Mouse (Mus musculus) layer of hippocampus, adult 2 months (tissue): ENCODE measurements around the gene Sox18. TPM values are rescaled to one million over a fixed set of nuclear protein-coding genes. Genes with fewer than 3 reads are reported as not detected.

ENCODE experiments used
- DNase-seq, 2 experiments: peaks; one replicate each; pipeline ENCODE4 v3.0.0; 2022; ENCODE audit warnings: low spot score in 2 of 2
- H3K27ac ChIP-seq: fragments of 200-600 bp; 2 replicates; pipeline ENCODE4 v1.8.1; 2022
- H3K4me3 ChIP-seq: fragments of 200-600 bp; 2 replicates; pipeline ENCODE4 v1.8.1; 2022; ENCODE audit warnings: mild to moderate bottlenecking
- CTCF ChIP-seq: fragments of 200-600 bp; conservative IDR thresholded peaks from 2 replicates; pipeline ENCODE4 v1.8.1; 2022; ENCODE audit warnings: antibody characterized with exemption, mild to moderate bottlenecking, moderate library complexity
- total RNA-seq, 2 experiments: library from RNA; stranded (reverse); gene quantifications; 2 replicates each; pipeline ENCODE4 v1.2.3; 2021

The Sox18 gene
- total RNA-seq, 2 experiments from 2014 or later: 11.6 to 14.1 TPM

DNA sequence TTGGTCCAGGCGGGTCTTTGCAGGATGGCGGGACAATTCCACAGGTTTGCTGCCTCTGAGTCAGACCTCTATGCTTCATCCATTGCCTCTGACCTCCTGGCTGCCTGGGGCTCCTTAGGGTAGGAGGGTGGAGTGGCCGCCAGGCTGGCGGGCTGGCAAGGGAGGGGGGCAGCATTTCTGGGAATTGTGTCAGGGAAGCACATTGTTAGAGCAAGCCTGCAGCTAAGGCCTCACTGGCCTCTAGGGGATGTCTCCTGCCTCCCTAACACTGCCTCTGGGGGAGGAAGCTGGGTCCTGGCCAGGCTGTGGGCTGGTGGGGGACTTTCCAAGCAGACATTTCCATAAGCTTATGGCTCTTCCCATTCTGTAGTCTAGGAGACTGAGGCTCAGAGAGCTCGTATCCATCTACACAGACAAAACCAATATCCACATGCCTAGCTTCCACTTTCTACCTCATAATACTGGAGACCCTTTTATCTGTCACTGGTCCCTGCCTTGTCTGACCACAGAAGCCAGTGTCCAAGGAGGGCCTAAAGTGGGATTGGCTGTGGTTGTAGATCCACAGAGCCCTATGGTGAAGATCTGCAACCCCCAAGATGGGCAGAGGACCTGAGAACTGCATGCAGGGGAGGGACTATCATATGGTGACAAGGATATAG is 5.8 kb upstream of the Sox18 start:
- peak; percentile 62 for TF ChIP-seq CTCF
- H3K27ac ChIP-seq: peak overlapping the region; percentile 84
- H3K4me3 ChIP-seq: no peak overlapping the region
- DNase-seq: no peak

DNA sequence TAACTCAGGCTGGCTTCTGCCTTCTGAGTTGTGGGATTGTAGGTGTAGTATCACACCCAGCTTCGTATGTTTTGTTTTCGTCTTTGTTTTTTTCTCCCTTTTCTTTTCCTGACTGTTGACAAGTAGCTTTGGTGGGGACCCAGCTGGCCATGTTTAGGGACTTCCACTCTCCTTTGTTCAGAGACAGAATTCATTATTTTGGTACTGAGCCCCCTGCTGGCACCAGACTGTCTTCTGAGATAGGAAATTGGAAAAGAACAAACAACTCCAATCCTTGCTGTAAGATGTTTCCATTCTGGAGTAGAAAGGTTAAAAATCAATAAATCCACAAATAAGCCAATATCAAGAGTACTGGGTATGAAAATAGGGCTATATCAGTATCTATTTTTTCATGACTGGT is 5.0 kb upstream of the Sox18 start:
- peak; percentile 68 for TF ChIP-seq CTCF
- H3K27ac ChIP-seq: peak overlapping the region; percentile 84
- DNase-seq: no peak
- no peak overlapping the region for H3K4me3 ChIP-seq

DNA sequence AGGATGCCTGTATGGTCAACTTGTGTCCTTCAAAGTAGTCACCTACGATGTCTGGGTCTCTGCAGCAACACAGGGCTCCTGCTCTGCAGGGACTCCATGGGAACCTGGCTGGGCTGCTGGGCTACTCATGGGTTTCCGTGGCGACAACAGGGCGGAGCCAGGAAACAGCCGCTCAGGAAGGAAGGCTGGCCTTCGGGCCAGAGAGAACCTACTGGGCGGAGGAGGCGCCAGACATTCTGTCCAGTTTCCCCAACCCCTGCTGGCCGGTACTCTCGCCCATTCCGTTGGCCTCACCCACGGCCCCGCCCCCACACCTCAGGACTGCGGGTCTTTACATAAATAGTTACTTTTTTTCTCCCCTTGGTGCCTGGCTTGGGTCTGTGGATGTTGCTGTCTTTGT is 4.0 kb upstream of the Sox18 start:
- TF ChIP-seq CTCF: peak; percentile 36
- DNase-seq: peak in 1 of 2 experiments; percentile 36
- Histone ChIP-seq H3K4me3 (peak overlapping the region; percentile 29), H3K27ac (peak overlapping the region; percentile 84)

DNA sequence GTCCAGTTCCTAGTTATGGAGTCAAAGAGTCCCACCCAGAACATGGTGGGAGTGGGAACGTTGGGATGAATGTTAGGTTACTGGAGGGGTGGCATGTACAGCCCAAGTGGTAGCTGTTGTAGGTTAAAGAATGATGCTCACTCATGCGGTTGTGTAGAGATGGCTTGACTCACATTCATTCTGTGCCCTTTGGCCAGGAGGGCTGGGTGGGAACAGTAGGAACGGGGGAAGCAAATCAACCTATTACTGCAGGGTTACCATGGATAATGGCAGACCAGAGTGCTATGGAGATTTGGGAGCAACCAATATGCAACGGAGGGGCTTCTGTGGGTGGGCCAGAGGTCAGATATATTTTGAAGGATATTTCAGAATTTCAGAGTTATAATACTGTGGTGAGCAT is 3.5 kb upstream of the Sox18 start:
- TF ChIP-seq CTCF: no peak
- Histone ChIP-seq H3K4me3 (no peak overlapping the region), H3K27ac (peak overlapping the region; percentile 84)
- no peak for DNase-seq

DNA sequence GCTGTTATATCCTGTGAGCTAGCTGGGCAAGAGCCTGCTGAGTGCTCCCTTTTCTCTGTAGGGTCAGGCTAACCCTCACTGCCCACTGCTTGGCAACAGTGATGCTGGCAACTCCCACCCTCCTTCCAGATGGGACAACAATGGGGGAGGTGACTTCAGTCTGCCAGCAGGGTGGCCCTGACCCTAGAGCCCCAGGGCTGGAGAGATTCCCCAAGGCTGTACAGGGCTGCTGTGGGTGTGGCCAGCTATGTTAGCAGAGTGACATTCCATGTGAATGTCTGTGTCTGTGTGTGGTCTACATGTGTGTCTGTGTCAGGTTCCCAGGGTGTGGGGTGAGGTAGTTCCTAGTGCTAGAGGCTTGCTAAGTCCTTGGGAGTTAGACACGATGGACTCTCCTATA is 2.1 kb upstream of the Sox18 start:
- Histone ChIP-seq H3K4me3 (no peak overlapping the region), H3K27ac (peak overlapping the region; percentile 43; the same call in 1 of the 2 replicates)
- no peak for TF ChIP-seq CTCF
- DNase-seq: no peak

DNA sequence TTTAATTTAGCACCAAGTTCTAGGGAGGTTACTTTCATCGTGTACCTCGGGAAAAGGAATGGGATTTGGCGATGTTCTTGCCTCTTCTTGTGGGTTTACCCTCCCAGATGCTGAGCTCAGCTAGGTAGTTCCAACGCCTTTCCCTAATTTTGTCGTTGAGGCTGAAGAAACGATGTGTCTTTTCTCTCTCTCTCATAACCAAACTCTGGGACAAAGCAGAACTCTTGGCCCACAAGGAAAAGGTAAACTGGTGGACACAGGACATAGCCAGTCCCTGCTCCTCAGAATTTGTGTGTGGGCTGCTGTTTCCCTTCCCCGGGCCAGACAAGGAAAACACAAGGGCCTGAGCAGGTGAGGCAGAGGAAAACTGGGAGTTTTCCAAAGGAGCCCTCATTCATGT is 544 bp upstream of the Sox18 start:
- peak overlapping the region; percentile 60; the same call in 1 of the 2 replicates for H3K4me3 ChIP-seq
- no peak for TF ChIP-seq CTCF
- DNase-seq: no peak

DNA sequence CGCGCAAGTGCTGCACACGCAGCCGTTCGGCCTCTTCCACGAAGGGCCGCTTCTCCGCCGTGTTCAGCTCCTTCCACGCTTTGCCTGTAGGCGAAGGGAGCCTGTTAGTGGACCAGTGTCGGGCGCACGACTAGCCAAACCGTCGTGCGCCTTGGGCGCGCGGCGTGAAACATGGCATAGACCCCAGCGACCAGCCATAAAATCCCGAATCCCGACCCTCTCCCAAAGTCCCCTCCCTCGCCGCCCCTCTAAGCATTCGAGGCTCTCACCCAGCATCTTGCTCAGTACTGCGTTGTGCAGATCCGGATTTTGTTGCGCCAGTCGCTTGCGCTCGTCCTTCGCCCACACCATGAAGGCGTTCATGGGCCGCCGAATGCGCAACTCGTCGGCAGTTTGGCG is 528 bp downstream of the Sox18 start:
- peak overlapping the region; percentile 79 for H3K27ac ChIP-seq
- no peak for DNase-seq
- no peak for TF ChIP-seq CTCF
- peak overlapping the region; percentile 60 for H3K4me3 ChIP-seq

More for the DNA sequence above, 544 bp upstream of the Sox18 start:
- peak overlapping the region; percentile 79; the same call in 1 of the 2 replicates for H3K27ac ChIP-seq

DNA sequence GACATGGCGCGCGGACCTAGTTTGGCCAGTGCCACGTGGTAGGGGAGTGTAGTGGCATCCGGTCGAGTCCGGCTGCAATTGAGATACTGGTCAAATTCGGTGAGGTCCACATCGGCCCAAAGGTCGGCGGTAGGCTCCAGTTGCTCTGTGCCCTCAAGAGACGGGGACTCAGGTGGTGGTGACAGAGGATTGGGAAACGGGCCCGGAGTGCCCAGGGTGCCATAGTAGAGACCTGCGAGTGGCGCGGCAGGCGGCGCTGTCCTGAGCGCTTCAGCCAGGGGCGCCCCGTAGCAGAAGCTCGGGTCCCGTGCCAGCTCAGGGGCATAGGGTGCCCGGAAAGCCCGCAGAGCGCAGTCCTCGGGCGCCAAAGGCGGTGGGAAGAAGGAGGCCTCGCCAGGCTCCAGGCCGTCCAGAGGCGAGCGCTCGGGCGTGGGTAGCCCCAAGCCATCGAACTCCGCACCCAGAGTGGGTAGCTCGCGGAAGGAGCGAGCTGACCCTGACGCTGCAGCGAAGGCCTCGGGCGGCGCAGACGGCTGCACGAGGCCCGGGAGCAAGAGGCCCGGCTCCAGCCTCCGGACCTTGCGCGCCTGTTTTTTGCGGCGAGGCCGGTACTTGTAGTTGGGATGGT is 1.0 kb downstream of the Sox18 start:
- DNase-seq: no peak
- Histone ChIP-seq H3K27ac (peak overlapping the region; percentile 79), H3K4me3 (peak overlapping the region; percentile 60)
- TF ChIP-seq CTCF: peak; percentile 41

DNA sequence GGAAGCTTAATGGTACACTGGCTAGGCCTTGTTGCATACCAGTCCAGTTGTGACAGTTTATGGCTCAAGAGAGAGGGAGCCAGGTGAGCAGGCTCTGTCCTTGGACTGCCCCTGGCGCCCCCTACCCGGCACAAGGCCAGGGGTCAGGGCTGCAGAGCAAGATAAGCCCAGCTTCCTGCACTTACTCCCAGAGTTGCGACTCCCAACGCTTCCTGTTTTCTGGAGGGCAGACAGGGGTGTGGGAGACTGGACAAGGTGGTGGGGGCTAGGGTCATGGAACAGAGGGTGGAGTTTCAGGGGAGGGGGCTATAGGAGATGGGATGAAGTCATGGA is 8.2 kb downstream of the Sox18 start:
- Histone ChIP-seq H3K27ac (peak overlapping the region; percentile 55; the same call in 1 of the 2 replicates), H3K4me3 (no peak overlapping the region)
- TF ChIP-seq CTCF: no peak
- DNase-seq: no peak

DNA sequence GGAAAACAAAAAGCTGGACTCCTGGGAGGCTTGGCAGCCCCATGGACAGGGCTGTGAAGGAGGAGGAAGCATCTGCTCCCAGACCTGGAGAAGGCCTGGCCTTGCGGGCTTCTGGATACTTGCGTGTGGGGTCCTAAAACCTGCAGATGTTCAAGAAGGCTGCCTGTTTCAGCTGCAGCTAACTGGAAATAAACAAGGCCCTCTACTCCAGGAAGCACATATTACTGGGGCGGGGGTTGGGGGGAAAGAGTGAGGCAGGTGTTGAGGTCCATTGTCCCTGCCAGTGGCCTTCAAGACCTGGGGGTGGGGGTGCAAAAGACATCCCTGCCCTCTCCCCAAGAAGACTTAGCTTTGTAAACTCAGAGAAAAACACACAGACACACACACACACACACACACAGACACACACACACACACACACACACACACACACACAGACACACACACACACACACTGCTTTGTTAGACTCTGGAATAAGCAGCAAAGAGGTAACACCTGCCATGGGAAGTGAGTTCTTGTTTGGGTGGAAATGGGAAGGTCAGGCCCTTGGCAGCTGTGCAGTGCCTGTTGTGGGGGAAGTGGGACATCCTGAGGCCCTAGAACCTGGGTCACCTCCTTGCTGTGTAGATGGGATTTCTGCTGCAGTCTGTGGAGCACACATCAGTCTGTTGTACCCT is 8.7 kb downstream of the Sox18 start:
- H3K27ac ChIP-seq: peak overlapping the region; percentile 55; the same call in 1 of the 2 replicates
- TF ChIP-seq CTCF: no peak
- no peak overlapping the region for H3K4me3 ChIP-seq
- no peak for DNase-seq

DNA sequence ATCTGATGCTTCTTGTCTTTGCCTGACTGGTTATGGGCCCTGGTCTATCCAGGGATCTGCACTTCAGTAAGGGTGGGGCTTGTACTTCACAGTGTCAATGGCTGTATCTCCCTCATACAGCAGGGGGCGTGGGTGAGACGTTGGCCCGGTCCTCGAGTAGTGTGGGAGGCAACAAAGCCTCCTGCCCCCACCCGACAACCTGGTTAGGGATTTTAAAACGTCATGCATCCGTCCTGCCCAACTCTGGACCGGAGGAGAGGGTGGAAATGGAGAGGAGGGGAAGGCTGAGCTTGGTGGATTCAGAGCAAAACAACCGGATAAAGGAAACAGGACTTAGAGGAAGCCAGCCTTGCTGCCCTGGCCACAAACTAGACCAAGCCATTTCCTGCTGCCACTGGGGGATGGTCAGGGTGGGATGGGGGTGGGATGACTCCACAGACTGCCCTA is 11.8 kb downstream of the Sox18 start:
- H3K4me3 ChIP-seq: no peak overlapping the region
- peak; percentile 84 for TF ChIP-seq CTCF
- peak; percentile 84 to 91 for DNase-seq
- peak overlapping the region; percentile 77 for H3K27ac ChIP-seq

DNA sequence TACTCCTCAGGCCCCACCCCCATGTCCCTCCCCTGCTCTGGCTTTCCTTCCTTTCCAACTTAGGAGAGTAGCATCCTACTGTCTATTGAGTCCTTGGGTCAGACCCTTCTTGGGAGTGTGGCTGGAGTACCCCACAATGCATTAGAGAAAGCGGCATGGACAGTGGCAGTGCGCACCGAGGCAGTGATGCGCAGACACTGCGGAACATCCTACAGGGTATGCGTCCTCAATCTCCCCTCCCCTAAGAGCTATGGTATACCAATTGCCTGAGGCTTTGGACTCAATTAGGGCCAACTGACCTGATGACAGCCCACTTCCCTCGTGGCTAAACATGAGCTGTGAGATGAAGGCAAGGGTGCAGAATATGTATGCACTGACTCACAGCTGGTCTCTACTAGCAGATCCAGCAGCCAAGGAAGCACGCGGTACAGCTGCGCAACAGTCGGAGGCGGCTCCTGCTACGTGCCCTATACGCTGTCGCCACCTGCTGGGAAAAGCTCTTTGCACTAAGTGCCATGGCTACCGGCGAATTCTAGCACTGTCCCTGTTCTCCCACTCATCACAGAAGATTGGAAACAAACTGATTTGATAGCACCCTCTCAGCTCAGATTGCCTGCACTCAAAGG is 12.4 kb downstream of the Sox18 start:
- DNase-seq: peak; percentile 59 to 60
- no peak overlapping the region for H3K4me3 ChIP-seq
- no peak for TF ChIP-seq CTCF
- H3K27ac ChIP-seq: peak overlapping the region; percentile 77

DNA sequence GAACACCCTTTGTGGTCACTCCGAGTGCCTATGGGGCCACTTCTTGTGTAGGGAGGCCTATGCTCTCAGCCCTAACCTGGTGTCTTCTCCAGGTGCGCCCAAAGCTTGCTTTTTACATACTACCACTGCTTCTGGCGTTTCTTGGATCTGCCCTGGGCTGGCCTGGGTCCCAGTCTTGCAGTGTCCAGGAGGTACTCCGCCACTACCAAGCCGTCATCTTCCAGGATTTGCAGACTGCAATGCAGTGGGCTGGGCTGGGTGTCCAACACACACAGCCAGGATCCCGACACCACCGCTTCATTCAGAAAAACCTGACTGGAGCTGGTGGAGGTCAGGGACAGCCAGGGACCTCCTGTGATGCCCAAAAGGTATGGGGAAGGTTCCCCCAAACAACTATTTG is 12.9 kb downstream of the Sox18 start:
- Histone ChIP-seq H3K27ac (peak overlapping the region; percentile 77), H3K4me3 (no peak overlapping the region)
- TF ChIP-seq CTCF: no peak
- no peak for DNase-seq
